Mouse (Mus musculus): ENCODE data around the gene Smim24.

The Smim24 gene

GRCm38 (mm10) chr10:81392781-81393185 lies at the start of gene Smim24:
Gene Smim24, plus strand, starts transcription at chr10:81393051.
- no peak for DNase-seq (ENCODE audit: low read depth, low spot score)

- no peak for DNase-seq (ENCODE audit: low read depth, low spot score)
These were observed 48.3 kb upstream of the Smim24 start for GRCm38 (mm10) chr10:81344421-81345161.

GRCm38 (mm10) chr10:81345162-81345534 lies 47.7 kb upstream of the Smim24 start:
- no peak for DNase-seq (ENCODE audit: low read depth, low spot score)

GRCm38 (mm10) chr10:81346453-81347067 lies 46.3 kb upstream of the Smim24 start:
- DNase-seq (ENCODE audit: low read depth, low spot score) = peak; percentile 42

GRCm38 (mm10) chr10:81349146-81349545 lies 43.7 kb upstream of the Smim24 start:
- DNase-seq (ENCODE audit: low read depth, low spot score) = no peak

- DNase-seq (ENCODE audit: low read depth, low spot score) = no peak
These were observed 42.9 kb upstream of the Smim24 start for GRCm38 (mm10) chr10:81349961-81350350.

GRCm38 (mm10) chr10:81350351-81351063 lies 42.3 kb upstream of the Smim24 start, which contains the start of gene Hmg20b:
Gene Hmg20b, minus strand, starts transcription at chr10:81350480.
- DNase-seq (ENCODE audit: low read depth, low spot score) = peak; percentile 97

- DNase-seq (ENCODE audit: low read depth, low spot score) = no peak
These were observed 41.1 kb upstream of the Smim24 start for GRCm38 (mm10) chr10:81351678-81352291.

- no peak for DNase-seq (ENCODE audit: low read depth, low spot score)
These were observed 37.9 kb upstream of the Smim24 start for GRCm38 (mm10) chr10:81354738-81355477.

GRCm38 (mm10) chr10:81355533-81355932 lies 37.3 kb upstream of the Smim24 start:
- DNase-seq (ENCODE audit: low read depth, low spot score) = no peak

- no peak for DNase-seq (ENCODE audit: low read depth, low spot score)
These were observed 36.4 kb upstream of the Smim24 start for GRCm38 (mm10) chr10:81356352-81356990.

- DNase-seq (ENCODE audit: low read depth, low spot score) = peak; percentile 76
These were observed 35.6 kb upstream of the Smim24 start, which contains the start of gene Mfsd12 for GRCm38 (mm10) chr10:81356991-81357844. Gene Mfsd12, plus strand, starts transcription at chr10:81357491.

- DNase-seq (ENCODE audit: low read depth, low spot score) = no peak
These were observed 34.6 kb upstream of the Smim24 start for GRCm38 (mm10) chr10:81358209-81358608.

- no peak for DNase-seq (ENCODE audit: low read depth, low spot score)
These were observed 34.0 kb upstream of the Smim24 start for GRCm38 (mm10) chr10:81358841-81359240.

GRCm38 (mm10) chr10:81360721-81361120 lies 32.1 kb upstream of the Smim24 start:
- no peak for DNase-seq (ENCODE audit: low read depth, low spot score)

- DNase-seq (ENCODE audit: low read depth, low spot score) = no peak
These were observed 30.4 kb upstream of the Smim24 start for GRCm38 (mm10) chr10:81362336-81362949.

GRCm38 (mm10) chr10:81363436-81364346 lies 29.2 kb upstream of the Smim24 start:
- no peak for DNase-seq (ENCODE audit: low read depth, low spot score)

GRCm38 (mm10) chr10:81364666-81365065 lies 28.2 kb upstream of the Smim24 start:
- no peak for DNase-seq (ENCODE audit: low read depth, low spot score)

All from retina, postnatal 7 days (tissue).